Mouse (Mus musculus) spleen, postnatal 14 days (tissue): ENCODE measurements around the gene Clasp1.

Experiments
- DNase-seq, 2 experiments: peaks; one replicate each; pipeline ENCODE4 v3.0.0; 2021 to 2022; ENCODE audit warnings: low spot score in 2 of 2

The Clasp1 gene

DNA sequence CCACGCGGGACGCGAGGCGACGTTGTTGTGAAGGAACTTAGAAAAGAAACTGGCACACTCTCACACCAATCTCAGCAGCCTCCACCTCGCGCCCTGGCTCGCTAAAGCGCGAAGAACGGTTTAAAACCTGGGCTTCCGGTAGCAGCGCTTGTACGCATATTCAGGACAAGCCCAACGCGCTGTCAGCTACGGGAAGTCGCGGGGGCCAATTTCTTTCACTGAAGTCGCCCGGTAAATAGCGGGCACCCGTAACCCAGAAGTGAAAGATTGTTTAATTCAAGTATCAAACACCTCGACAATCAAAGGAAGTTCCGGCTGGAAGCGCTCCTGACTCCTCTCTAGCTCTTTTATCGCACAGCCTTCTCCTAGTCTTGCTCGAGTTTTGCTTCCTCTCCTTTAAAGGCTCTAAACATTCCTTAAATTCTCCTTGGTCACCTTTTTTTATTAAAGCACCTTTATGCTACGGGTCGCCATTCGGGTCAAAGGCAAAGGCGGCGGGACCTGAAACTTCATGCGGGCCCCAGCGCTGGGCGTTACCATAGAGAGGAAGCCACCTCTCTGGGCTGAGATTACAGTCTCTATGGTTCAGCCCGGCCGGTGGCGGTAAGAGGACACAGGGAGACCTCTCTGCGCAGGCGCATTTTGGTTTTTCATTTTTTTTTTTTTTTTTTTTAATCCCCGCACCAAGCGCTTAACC, at the start of gene Clasp1:
Gene Clasp1 (plus strand): TSS at position 302 of the 697 bp plus-strand sequence.
- peak; percentile 85 to 89 for DNase-seq

DNA sequence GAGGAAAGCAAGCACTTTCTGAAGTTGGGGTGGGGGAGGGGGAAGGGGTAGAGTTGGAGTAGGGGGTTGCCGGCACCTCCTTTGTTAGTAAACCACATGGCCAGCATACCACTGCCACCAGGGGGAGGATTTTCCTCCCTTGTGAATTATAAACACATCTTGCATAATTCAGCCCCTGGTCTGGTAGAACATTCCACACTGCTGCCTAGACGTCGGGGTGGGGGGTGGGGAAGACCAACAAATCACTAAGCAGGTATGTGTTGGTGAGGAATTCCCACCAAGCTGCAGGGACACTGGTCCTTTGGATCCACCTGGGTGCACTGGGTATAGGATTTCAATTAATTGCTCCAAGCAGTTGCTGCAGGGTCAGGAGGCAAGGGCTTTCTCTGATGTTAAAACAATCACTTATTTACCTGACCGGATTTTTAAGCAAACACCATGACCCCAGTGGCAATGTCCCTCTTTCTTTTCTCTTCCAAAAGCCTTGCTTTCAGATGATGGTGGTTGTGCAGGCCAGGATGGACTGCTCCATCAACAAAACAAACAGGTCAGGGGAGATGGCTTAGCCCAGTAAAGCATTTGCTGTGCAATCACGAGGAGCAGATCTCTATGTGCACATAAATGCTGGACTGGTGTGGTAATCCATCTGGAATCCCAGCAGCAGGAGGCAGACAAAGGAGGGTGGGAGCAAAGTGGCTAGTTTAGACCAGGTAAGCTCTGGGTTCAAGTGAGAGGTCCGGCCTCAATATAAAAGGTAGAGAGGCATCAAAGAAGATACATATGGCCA, 45.0 kb upstream of the Clasp1 start:
- no peak for DNase-seq

DNA sequence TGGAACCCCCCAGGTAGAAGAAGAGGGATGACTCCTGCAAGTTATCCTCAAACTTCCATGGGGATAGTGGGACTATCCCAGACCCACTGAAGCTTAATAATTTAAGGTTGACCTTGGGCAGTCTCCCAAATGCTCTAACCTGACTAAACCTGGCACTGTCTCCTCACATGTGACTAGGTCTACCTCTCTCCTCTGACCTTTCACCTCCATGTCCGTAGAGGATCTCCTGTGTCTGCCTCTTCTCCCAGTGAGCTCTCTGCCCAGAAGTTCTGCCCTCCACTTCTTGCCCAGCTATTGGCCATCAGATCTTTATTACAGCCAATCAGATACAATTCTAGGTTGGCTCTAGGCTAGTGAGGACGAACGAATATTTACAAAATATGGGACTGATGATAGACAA, 38.9 kb upstream of the Clasp1 start:
- DNase-seq, result no peak

DNA sequence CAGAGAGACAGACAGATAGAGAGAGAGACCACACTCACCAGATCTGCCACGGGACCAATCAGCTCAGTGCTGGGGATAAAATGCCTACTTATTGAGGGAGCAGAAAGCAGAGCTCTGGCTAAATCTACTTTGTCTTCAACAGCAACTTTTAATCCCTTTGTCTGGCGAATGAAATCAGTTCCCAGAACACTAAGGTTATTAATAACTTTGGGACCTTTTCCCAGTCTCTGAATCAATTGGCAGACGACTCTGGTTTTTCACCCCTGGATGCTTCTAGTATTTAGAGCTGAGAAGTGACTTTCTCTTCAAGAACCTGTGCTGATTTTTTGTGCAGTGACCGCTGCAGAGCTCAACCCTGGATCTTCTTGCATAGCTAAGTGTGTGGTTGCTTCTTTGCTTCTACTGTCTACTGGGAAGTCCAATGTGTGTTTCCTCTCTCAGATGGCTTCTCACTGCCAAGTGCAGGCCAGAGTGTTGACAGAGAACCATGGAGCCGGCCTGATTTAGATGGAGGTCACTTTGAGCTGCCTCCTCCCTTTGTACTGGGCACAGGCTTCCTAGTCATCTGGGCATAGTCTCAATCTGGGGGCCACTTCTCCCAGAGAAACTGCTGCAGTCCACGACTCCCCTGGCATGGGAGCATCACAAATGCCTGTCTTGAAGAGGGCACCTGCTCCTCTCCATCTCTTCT, 29.6 kb upstream of the Clasp1 start:
- no peak for DNase-seq

DNA sequence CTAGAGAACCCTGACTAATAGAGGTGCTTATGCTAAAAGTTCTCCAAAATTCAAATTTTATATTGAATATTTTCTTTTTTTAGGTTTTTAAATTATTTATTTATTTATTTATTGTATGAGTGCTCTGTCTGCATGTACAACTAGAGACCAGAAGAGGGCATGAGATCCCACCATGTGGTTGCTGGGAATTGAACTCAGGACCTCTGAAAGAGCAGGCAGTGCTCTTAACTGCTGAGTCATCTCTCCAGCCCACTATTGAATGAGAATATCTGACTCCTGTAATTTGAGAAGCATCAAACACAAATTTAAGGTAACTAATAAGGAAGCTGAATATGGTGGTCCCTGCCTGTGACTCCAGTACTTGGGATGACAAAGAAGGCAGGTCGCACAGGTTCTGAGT, 20.9 kb upstream of the Clasp1 start:
- peak in 1 of 2 experiments; percentile 5 for DNase-seq

DNA sequence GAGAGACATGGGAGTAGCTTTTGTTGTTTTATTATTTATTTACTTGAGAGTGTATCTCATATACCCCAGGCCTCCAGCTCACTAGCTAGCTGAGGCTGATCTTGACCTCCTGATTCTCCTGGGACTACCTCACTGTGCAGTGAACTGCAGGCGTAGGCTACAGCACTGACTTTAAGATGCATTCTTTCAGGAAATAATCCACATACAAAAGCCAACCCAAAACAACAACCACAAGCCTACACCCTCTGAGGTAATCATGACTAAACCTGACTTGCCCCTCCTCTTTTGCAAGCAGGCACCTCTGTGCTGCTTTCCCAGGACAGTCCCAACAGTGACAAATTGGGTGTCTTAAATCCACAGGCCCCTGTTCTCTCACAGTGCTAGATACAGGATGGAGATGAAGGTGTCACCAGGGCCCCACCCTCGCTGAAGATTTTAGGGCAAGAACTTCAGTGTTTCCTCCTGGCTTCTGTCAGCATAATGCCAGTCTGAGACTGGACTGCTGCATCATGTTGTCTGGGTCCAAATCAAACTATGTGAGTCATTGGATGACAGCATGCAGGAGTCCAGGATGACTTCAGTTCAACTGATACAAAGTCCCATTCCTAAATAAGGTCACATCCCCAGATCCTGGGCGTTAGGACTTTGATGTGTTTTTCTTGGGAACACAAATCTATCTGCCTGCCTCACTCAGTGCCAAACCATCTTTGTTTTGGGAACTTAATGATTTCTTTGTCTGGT, 20.0 kb upstream of the Clasp1 start:
- no peak for DNase-seq

DNA sequence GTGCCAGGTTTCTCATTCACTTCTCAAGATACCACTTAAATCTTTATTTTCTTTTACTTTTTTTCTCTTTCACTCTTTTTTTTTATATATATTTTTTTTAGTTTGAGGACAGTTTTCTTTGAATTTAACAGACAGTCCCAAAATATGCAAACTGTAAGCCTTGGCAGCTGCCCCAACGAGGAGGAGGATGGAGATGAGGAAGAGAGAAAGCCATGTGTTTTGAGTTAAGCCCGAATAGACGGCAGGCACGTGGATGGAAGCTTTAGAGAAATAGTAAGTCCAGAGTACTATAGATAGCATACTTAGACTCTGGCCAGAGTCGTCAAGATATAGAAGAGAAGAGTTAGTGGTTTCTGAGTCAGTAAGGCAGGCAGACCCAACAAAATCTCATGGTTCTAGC, 11.1 kb upstream of the Clasp1 start:
- no peak for DNase-seq

DNA sequence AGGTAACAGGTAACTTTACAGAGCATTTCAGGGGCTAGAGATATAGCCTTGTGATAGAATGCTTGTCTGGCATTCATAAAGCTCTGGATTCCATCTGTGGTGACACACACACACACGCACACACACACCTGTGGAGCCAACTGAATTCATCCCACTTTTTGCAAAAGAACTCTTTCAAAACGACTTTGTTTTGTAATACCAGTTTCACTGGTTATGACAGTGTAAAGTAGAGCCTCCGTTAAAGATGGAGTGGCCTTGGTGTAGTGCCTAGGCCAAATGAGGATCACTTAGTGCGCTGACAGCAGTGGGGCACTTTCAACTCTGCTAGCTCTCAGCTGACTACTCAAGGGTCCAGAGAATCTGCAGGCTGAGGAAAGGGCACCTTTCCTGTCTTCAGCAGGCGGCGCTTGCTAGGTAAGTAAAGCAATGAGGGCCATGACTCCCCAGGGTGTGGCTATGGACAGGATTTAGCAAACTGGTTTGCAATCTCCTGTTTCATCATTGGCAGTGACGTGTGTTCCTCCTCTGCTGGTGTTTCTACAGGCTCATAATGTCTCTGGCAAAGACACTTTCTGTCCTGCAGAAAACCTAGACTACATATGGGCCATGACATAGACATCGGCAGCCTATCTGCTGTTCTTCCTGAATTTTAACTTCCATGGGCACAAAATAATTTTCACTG, 8.6 kb upstream of the Clasp1 start:
- no peak for DNase-seq

DNA sequence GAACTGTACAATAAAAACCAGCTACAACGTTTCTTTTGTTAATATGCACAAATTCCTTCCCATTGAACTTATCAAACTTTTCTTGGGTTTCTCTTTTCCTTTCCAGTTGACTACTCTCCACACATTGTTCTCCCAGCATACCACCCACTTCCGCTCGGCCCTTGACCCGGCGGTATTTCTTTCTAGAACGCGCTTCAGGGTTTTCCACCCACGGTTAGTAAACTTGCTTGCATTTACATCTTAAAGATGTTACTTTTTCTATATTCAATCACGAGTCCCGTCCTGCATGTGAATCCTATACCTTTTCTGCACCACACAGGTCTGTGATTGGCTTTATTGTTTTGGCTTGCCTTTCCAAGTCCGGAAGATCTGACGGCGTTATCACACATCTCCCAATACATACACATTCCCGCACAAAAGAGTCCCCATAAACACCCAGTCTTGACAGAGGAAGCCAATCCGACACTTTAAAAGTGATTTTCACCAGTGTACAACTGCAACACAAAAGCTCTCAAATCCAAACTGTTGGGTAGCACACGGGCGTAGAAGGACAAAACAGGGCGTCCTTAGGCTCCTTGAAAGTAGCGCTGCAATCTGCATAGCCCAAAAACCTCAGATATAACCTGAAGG, 616 bp upstream of the Clasp1 start:
- peak; percentile 28 to 52 for DNase-seq

DNA sequence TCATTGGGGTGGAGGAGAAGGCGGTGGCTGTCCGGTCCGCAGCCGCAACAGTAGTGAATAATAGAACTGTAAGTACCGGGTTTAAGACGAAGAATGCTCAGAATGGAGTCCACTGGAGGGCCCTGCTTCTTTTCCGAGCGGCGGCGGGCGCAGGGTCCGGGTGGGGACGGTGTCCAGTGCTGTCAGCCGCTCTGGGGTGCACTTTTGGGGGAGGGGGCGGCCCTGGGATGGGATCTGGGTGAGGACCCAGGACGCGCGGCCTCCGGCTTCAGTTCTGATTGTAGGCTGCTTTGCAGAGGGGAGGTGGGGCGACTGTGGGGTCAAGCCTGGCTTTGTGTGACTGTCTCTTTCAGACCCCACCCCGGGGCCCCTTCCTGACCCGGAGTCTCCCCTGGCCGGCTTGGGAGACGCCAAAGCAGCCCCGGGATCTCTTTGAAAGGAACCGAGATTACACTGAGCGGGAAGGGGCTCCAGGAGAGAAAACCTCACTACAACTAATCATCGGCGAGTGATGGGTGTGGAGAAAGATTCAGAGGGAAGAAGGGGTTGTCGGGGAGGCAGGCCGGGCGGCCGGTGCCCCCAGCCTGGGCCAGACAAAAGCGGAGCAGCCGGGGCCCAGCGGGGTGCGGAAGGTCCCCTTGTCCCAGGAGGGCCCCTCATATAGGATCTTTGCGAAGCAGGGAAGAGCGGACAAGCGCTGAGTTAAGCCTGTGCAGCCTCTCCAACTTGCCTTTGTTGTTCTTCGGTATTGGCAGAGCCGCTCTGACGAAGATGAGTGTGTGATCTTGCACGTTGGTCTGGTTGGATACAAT, 802 bp downstream of the Clasp1 start:
- DNase-seq, result peak; percentile 14 to 43

DNA sequence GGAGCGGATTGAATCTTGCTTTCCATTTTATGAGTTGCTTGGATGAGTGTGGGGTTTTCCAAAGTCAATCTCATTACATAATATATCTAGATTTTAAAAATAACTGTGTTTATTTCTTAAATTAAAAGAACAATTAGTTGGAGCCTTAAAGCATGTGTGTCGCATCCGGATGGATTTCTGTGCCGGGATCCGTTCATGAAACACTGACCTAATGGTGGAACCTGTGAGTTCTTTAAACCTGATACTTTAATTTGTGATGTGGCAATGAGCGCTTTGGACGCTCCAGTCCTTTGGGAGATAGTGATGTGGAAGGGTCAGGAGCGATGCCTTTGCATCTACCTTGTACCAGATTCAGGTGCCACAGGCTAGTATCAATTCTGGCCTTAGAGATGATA, 1.4 kb downstream of the Clasp1 start:
- DNase-seq, result no peak

DNA sequence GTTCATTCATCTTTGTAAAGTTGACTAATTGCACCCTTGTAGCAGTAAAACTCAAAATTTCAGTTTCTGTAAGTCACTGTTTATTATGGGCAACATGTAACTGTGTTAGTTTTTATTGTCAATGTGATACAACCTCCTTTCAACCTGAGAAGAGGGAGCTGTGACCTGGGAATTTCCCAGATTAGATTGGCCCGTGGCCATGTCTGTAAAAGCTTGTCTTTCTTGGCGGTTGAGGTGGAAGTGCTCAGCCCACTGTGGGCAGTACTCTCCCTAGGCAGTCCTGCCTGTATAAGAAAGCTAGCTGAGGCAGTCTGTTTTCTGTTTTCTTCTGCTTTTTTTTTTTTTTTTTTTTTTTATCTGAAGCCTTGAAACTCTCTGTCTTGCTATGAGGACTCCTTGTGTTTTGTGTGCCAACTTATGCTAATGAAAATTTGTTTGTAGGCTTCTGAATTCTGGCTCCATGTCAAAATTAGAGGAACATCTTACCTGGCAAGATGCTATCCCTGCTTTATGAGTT, 2.1 kb downstream of the Clasp1 start:
- DNase-seq, result no peak

DNA sequence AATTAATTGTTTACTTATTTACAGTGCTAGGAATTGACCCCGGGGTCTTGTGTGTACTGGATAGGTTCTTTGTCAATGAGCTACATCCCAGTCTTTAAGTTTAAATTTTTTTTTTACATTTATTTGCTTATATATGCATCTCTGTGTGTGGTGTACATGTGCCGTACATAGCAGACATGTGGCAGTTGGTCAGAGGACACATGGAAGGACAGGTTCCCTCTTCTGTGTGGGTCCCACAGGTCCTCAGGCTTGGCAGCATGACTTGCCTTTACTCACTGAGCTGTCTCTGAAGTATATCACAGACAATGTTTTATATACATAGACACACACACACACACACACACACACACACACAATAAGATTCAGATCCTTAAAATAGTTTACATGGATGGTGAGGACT, 3.4 kb downstream of the Clasp1 start:
- no peak for DNase-seq

DNA sequence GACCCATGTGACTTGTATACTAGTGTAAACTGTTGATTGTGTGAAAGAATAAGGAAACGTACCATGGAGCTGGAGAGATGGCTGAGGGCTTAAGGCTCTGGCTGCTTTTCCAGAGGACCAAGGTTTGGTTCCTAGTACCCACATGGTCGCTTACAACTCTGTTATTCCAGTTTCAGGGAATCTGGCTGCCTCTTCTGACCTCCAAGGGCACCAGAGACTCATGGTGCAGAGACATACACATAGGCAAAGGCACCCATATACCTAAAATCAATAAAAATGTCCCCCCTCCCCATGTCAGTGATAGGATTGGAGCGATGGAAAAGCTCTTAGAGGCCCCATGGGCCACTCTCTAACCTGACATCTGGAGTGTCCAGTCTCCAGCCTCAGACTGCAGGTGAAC, 5.1 kb downstream of the Clasp1 start:
- no peak for DNase-seq

DNA sequence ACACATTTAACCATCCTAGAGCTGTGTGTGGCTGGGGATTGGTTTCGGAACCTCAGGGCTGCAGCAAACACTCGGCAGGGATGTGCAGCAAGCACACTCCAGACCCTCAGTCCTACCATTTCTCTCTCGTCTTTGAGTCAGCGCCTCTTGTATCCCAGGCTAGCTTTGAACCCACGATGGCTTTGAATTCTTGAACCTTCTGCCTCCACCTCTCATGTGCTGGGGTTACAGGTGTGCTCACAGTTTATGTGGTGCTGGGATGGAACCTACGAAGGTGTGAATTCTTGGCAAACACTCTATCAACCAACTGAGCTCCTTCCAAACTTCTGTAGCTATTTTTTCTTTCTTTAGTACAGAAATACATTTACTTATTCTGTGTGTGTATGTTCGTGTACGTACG, 9.0 kb downstream of the Clasp1 start:
- DNase-seq, result no peak

DNA sequence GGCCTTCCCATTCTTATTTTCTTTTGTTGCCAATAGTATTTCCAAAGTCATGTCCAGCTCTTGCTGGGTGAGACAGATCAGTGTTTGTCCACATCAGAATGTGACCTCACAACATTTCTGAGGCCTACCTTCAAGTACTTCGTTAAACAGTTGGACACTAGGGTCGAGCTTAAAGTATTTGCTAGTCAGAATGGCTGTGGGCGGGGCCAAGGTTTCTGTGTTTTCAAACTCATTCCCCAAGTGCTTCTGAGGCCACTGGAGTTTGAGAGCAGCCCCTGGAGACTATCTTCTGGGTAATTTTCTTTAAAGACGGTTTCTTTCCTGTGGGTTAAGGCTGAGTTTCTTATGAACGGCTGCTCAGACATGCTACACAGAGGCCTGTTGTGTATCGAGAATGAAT, 9.7 kb downstream of the Clasp1 start:
- no peak for DNase-seq

DNA sequence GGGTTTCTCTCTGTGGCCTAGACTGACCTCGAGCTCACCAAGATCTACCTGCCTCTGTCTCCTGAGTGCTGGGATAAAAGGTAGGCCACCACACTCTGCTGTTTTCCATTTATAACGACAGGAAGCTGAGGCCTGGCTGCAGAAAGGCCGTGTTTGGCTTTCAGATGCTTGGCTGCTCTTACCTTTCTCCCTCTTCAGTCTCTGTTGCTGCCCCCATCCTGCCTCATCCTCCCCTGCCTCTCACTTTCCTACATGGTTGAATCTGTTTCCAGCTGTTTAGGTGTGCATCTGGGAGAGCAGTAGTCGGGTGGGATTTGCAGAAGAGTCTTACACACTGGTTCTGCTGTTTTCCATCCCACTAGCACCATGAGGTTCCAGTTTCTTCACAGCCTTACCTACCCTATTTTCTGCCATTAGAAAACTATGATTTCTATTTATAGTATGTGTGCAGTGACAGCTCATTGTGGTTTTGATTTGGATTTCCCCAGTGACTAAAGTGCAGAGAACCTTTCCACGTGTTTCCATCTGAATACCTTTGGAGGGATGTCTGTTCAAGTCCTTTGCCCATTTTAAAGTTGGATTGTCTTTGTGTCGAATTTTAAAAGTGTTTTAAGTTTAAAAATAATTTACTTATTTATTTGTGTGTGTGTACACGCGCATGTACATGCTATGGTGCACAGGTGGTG, 10.9 kb downstream of the Clasp1 start:
- DNase-seq, result no peak

DNA sequence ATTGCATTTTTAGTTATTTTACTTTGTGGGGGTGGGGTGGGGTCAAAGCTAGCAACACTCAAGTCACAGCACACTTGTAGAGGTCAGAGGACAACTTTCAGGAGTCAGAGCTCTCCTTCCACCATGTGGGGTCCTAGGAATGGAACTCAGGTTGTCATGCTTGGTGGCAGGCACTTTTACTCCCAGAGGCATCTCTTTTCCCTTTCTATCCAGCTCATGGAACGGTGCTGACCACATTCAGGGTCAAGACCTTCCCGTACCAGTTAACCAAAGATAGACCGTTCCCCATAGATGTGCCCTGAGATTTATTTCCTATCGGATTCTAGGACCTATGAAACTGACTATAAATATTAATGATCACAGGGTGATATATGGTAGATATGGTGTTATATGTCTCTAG, 13.1 kb downstream of the Clasp1 start:
- no peak for DNase-seq

DNA sequence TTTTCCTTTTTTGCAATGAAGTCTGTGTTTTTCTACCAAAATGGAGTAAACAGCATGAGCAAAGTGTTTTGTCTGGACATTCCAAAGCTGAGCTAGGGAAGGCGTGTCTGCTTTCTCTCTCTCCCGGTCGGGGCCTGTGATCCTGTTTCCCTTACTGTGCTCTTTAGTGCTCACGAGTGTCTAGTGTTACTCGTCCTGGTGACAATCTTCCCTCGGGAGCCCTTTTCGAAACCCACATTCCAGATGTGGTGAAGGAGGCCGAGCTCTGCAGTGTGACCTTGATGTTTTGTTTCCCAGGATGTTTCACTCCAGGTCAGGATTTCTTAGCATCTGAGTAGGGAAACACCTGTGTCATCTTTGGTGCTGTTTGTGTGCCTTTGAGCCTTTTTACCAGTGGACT, 13.7 kb downstream of the Clasp1 start:
- no peak for DNase-seq
